Mouse (Mus musculus) bone marrow, adult 2 months (tissue): ENCODE data around the gene Habp2.

ENCODE experiments used
- CTCF ChIP-seq: fragments of 200-500 bp; IDR thresholded peaks from 2 replicates; pipeline ENCODE4 v1.5.1; 2011; ENCODE audit warnings: low read length, control low read depth; ENCODE audit not compliant: control insufficient read depth, insufficient read depth
- POLR2A ChIP-seq: fragments of 200-500 bp; IDR thresholded peaks from 2 replicates; pipeline ENCODE4 v1.6.1; 2011; ENCODE audit warnings: low read depth, mild to moderate bottlenecking, control low read depth, low read length, borderline replicate concordance; ENCODE audit not compliant: control insufficient read depth

DNA sequence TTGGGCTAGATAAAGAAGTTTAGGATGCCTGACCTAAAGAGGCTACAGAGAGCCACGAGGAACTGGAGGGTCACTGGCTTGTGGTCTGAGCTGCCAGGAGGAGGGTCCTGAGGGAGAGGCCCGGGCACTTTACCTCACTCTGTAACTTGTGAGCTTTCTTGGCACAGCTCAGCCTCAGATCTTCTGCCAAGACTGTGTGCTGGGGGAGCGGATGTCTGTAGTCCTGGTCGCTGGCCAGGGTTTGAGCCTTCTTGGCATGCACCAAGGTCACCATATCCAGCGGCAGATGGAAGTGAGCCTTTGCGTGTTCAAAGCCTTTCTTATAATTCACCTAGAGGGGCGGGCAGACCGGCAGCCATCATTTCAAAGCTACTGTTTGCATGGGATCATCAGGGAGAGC lies 55.1 kb downstream of the Habp2 start:
- TF ChIP-seq POLR2A, result no peak
- no peak for TF ChIP-seq CTCF
